Mouse (Mus musculus): Measurements from ENCODE around the gene Katnb1. TPM values are rescaled to one million over a fixed set of nuclear protein-coding genes. Genes with fewer than 3 reads are reported as not detected.
A peak's percentile ranks its signal among the peaks of the same experiment; 100 is the strongest.

The Katnb1 gene
- polyA plus RNA-seq, 1 experiment from 2014 or later, result 15.0 TPM

- Histone ChIP-seq H3K9ac (ENCODE audit: low read length) (no peak overlapping the region), H3K4me1 (ENCODE audit: control insufficient read depth in 2 of 2, insufficient read depth in 2 of 2, low read length in 2 of 2) (peaks cover 8 to 15% of the 10 kb centered on the region in 2 experiments), H3K9me3 (ENCODE audit: control insufficient read depth, low read length) (no peaks in the 10 kb centered on the region), H3K4me3 (ENCODE audit: control insufficient read depth in 1 of 2, insufficient read depth in 1 of 2, low read depth in 1 of 2, low read length in 2 of 2) (no peak overlapping the region), H3K27ac (replicated peaks in 1 of 2; ENCODE audit: control insufficient read depth in 1 of 2, insufficient read depth in 1 of 2, low read depth in 2 of 2, low read length in 2 of 2) (no peak overlapping the region), H3K36me3 (ENCODE audit: control insufficient read depth, insufficient read depth, low read length) (peaks cover 33% of the 10 kb centered on the region), H3K4me2 (ENCODE audit: low read length) (no peak overlapping the region), H3K27me3 (ENCODE audit: control insufficient read depth, insufficient read depth, low read length) (peaks cover 4% of the 10 kb centered on the region; the same call in 1 of the 2 replicates)
- WGBS, result 45% methylated on average over 3 of the region's 3 CpGs
- no peak for ATAC-seq (ENCODE audit: insufficient number of reproducible peaks, insufficient read depth, low FRiP score, low read depth)
These were observed 54.3 kb downstream of the Katnb1 start for GRCm38 (mm10) chr8:95135242-95135641.

GRCm38 (mm10) chr8:95136218-95136617 lies 55.2 kb downstream of the Katnb1 start:
- Histone ChIP-seq H3K4me2 (ENCODE audit: low read length) (no peak overlapping the region), H3K27me3 (ENCODE audit: control insufficient read depth, insufficient read depth, low read length) (peaks cover 4% of the 10 kb centered on the region; the same call in 1 of the 2 replicates), H3K27ac (replicated peaks in 1 of 2; ENCODE audit: control insufficient read depth in 1 of 2, insufficient read depth in 1 of 2, low read depth in 2 of 2, low read length in 2 of 2) (no peak overlapping the region), H3K9me3 (ENCODE audit: control insufficient read depth, low read length) (no peaks in the 10 kb centered on the region), H3K4me1 (ENCODE audit: control insufficient read depth in 2 of 2, insufficient read depth in 2 of 2, low read length in 2 of 2) (peaks cover 10 to 22% of the 10 kb centered on the region in 2 experiments), H3K4me3 (ENCODE audit: control insufficient read depth in 1 of 2, insufficient read depth in 1 of 2, low read depth in 1 of 2, low read length in 2 of 2) (no peak overlapping the region), H3K9ac (ENCODE audit: low read length) (no peak overlapping the region), H3K36me3 (ENCODE audit: control insufficient read depth, insufficient read depth, low read length) (peaks cover 31% of the 10 kb centered on the region)
- 90% methylated on average over 3 of the region's 3 CpGs for WGBS
- ATAC-seq (ENCODE audit: insufficient number of reproducible peaks, insufficient read depth, low FRiP score, low read depth), result no peak

GRCm38 (mm10) chr8:95137201-95137600 lies 56.2 kb downstream of the Katnb1 start:
- Histone ChIP-seq H3K9ac (ENCODE audit: low read length) (no peak overlapping the region), H3K4me3 (ENCODE audit: control insufficient read depth in 1 of 2, insufficient read depth in 1 of 2, low read depth in 1 of 2, low read length in 2 of 2) (peak overlapping the region; percentile 25 to 32), H3K4me2 (ENCODE audit: low read length) (peak overlapping the region; percentile 75), H3K27me3 (ENCODE audit: control insufficient read depth, insufficient read depth, low read length) (peaks cover 4% of the 10 kb centered on the region; the same call in 1 of the 2 replicates), H3K4me1 (ENCODE audit: control insufficient read depth in 2 of 2, insufficient read depth in 2 of 2, low read length in 2 of 2) (peaks cover 13 to 30% of the 10 kb centered on the region in 2 experiments), H3K36me3 (ENCODE audit: control insufficient read depth, insufficient read depth, low read length) (peaks cover 24% of the 10 kb centered on the region), H3K9me3 (ENCODE audit: control insufficient read depth, low read length) (no peaks in the 10 kb centered on the region), H3K27ac (replicated peaks in 1 of 2; ENCODE audit: control insufficient read depth in 1 of 2, insufficient read depth in 1 of 2, low read depth in 2 of 2, low read length in 2 of 2) (no peak overlapping the region)
- 39% methylated on average over 12 of the region's 12 CpGs for WGBS
- no peak for ATAC-seq (ENCODE audit: insufficient number of reproducible peaks, insufficient read depth, low FRiP score, low read depth)

- Histone ChIP-seq H3K36me3 (ENCODE audit: control insufficient read depth, insufficient read depth, low read length) (peaks cover 21% of the 10 kb centered on the region), H3K9me3 (ENCODE audit: control insufficient read depth, low read length) (no peaks in the 10 kb centered on the region), H3K27me3 (ENCODE audit: control insufficient read depth, insufficient read depth, low read length) (peaks cover 4% of the 10 kb centered on the region; the same call in 1 of the 2 replicates), H3K4me3 (ENCODE audit: control insufficient read depth in 1 of 2, insufficient read depth in 1 of 2, low read depth in 1 of 2, low read length in 2 of 2) (peak overlapping the region; percentile 25 to 32), H3K4me1 (ENCODE audit: control insufficient read depth in 2 of 2, insufficient read depth in 2 of 2, low read length in 2 of 2) (peaks cover 14 to 32% of the 10 kb centered on the region in 2 experiments), H3K4me2 (ENCODE audit: low read length) (peak overlapping the region; percentile 75), H3K9ac (ENCODE audit: low read length) (peak overlapping the region; percentile 51; the same call in 1 of the 2 replicates), H3K27ac (replicated peaks in 1 of 2; ENCODE audit: control insufficient read depth in 1 of 2, insufficient read depth in 1 of 2, low read depth in 2 of 2, low read length in 2 of 2) (no peak overlapping the region)
- ATAC-seq (ENCODE audit: insufficient number of reproducible peaks, insufficient read depth, low FRiP score, low read depth), result no peak
- 9% methylated on average over 28 of the region's 28 CpGs for WGBS
These were observed 56.7 kb downstream of the Katnb1 start for GRCm38 (mm10) chr8:95137641-95138098.

GRCm38 (mm10) chr8:95138341-95139050 lies 57.5 kb downstream of the Katnb1 start:
- no peak overlapping the region for H3K27ac ChIP-seq (replicated peaks in 1 of 2; ENCODE audit: control insufficient read depth in 1 of 2, insufficient read depth in 1 of 2, low read depth in 2 of 2, low read length in 2 of 2)
- H3K4me3 ChIP-seq (ENCODE audit: control insufficient read depth in 1 of 2, insufficient read depth in 1 of 2, low read depth in 1 of 2, low read length in 2 of 2), result peak overlapping the region in 1 of 2 experiments; percentile 25; a peak in 1 of 4 replicates
- H3K27me3 ChIP-seq (ENCODE audit: control insufficient read depth, insufficient read depth, low read length), result peaks cover 4% of the 10 kb centered on the region; the same call in 1 of the 2 replicates
- no peak overlapping the region; the same call in 1 of the 2 replicates for H3K9ac ChIP-seq (ENCODE audit: low read length)
- peaks cover 23 to 41% of the 10 kb centered on the region in 2 experiments for H3K4me1 ChIP-seq (ENCODE audit: control insufficient read depth in 2 of 2, insufficient read depth in 2 of 2, low read length in 2 of 2)
- no peaks in the 10 kb centered on the region for H3K9me3 ChIP-seq (ENCODE audit: control insufficient read depth, low read length)
- 42% methylated on average over 6 of the region's 6 CpGs for WGBS
- peak overlapping the region; percentile 75 for H3K4me2 ChIP-seq (ENCODE audit: low read length)
- no peak for ATAC-seq (ENCODE audit: insufficient number of reproducible peaks, insufficient read depth, low FRiP score, low read depth)
- H3K36me3 ChIP-seq (ENCODE audit: control insufficient read depth, insufficient read depth, low read length), result peaks cover 12% of the 10 kb centered on the region

- WGBS, result 51% methylated on average over 1 of the region's 1 CpGs
- no peak overlapping the region for H3K9ac ChIP-seq (ENCODE audit: low read length)
- no peaks in the 10 kb centered on the region for H3K9me3 ChIP-seq (ENCODE audit: control insufficient read depth, low read length)
- H3K4me1 ChIP-seq (ENCODE audit: control insufficient read depth in 2 of 2, insufficient read depth in 2 of 2, low read length in 2 of 2), result peaks cover 23 to 42% of the 10 kb centered on the region in 2 experiments
- peaks cover 4% of the 10 kb centered on the region; the same call in 1 of the 2 replicates for H3K27me3 ChIP-seq (ENCODE audit: control insufficient read depth, insufficient read depth, low read length)
- no peak overlapping the region for H3K4me3 ChIP-seq (ENCODE audit: control insufficient read depth in 1 of 2, insufficient read depth in 1 of 2, low read depth in 1 of 2, low read length in 2 of 2)
- H3K36me3 ChIP-seq (ENCODE audit: control insufficient read depth, insufficient read depth, low read length), result peaks cover 9% of the 10 kb centered on the region
- H3K27ac ChIP-seq (replicated peaks in 1 of 2; ENCODE audit: control insufficient read depth in 1 of 2, insufficient read depth in 1 of 2, low read depth in 2 of 2, low read length in 2 of 2), result no peak overlapping the region
- no peak for ATAC-seq (ENCODE audit: insufficient number of reproducible peaks, insufficient read depth, low FRiP score, low read depth)
- no peak overlapping the region for H3K4me2 ChIP-seq (ENCODE audit: low read length)
These were observed 58.0 kb downstream of the Katnb1 start for GRCm38 (mm10) chr8:95139051-95139365.

- Histone ChIP-seq H3K4me3 (ENCODE audit: control insufficient read depth in 1 of 2, insufficient read depth in 1 of 2, low read depth in 1 of 2, low read length in 2 of 2) (no peak overlapping the region), H3K27ac (replicated peaks in 1 of 2; ENCODE audit: control insufficient read depth in 1 of 2, insufficient read depth in 1 of 2, low read depth in 2 of 2, low read length in 2 of 2) (peak overlapping the region in 1 of 2 experiments; percentile 2; a peak in 1 of 4 replicates), H3K9ac (ENCODE audit: low read length) (no peak overlapping the region), H3K27me3 (ENCODE audit: control insufficient read depth, insufficient read depth, low read length) (peaks cover 4% of the 10 kb centered on the region; the same call in 1 of the 2 replicates), H3K4me2 (ENCODE audit: low read length) (peak overlapping the region; percentile 97), H3K36me3 (ENCODE audit: control insufficient read depth, insufficient read depth, low read length) (peaks cover 5% of the 10 kb centered on the region; the same call in 1 of the 2 replicates), H3K9me3 (ENCODE audit: control insufficient read depth, low read length) (no peaks in the 10 kb centered on the region), H3K4me1 (ENCODE audit: control insufficient read depth in 2 of 2, insufficient read depth in 2 of 2, low read length in 2 of 2) (peaks cover 28 to 51% of the 10 kb centered on the region in 2 experiments)
- 46% methylated on average over 5 of the region's 5 CpGs for WGBS
- no peak for ATAC-seq (ENCODE audit: insufficient number of reproducible peaks, insufficient read depth, low FRiP score, low read depth)
These were observed 59.6 kb downstream of the Katnb1 start for GRCm38 (mm10) chr8:95140555-95140954.
